Mouse (Mus musculus) spleen, postnatal 10 days (tissue): ENCODE data around the gene Gpatch3.

ENCODE experiments used
- DNase-seq, 2 experiments: peaks; one replicate each; pipeline ENCODE4 v3.0.0; 2021 to 2022; ENCODE audit warnings: low spot score in 2 of 2

Gpatch3 gene

GRCm38 (mm10) chr4:133584059-133584951 is 9.8 kb downstream of the Gpatch3 start, which contains the start of gene Gpn2:
Gpn2 (plus strand) TSS chr4:133584362.
- DNase-seq = peak; percentile 62 to 89

- DNase-seq = peak; percentile 60 to 74
Measured at GRCm38 (mm10) chr4:133592570-133592969, 18.0 kb downstream of the Gpatch3 start.

- no peak for DNase-seq
Measured at GRCm38 (mm10) chr4:133595538-133595937, 21.0 kb downstream of the Gpatch3 start.

- no peak for DNase-seq
Measured at GRCm38 (mm10) chr4:133596084-133596483, 21.5 kb downstream of the Gpatch3 start.

- DNase-seq = no peak
Measured at GRCm38 (mm10) chr4:133598616-133599015, 24.1 kb downstream of the Gpatch3 start.

GRCm38 (mm10) chr4:133599116-133599515 is 24.6 kb downstream of the Gpatch3 start:
- DNase-seq = no peak

GRCm38 (mm10) chr4:133599571-133600073 is 25.1 kb downstream of the Gpatch3 start:
- DNase-seq = peak; percentile 69 to 87

- no peak for DNase-seq
Measured at GRCm38 (mm10) chr4:133600306-133600705, 25.8 kb downstream of the Gpatch3 start.

- peak; percentile 57 to 79 for DNase-seq
Measured at GRCm38 (mm10) chr4:133601721-133602218, 27.2 kb downstream of the Gpatch3 start, which contains the start of gene Sfn. Sfn (minus strand) TSS chr4:133602168.

GRCm38 (mm10) chr4:133603056-133603455 is 28.5 kb downstream of the Gpatch3 start:
- no peak for DNase-seq

GRCm38 (mm10) chr4:133604175-133604574 is 29.6 kb downstream of the Gpatch3 start:
- no peak for DNase-seq

- no peak for DNase-seq
Measured at GRCm38 (mm10) chr4:133604856-133605255, 30.3 kb downstream of the Gpatch3 start.

GRCm38 (mm10) chr4:133605330-133605729 is 30.8 kb downstream of the Gpatch3 start:
- no peak for DNase-seq

- no peak for DNase-seq
Measured at GRCm38 (mm10) chr4:133607284-133607683, 32.7 kb downstream of the Gpatch3 start.

- DNase-seq = peak; percentile 84 to 94
Measured at GRCm38 (mm10) chr4:133609719-133610118, 35.2 kb downstream of the Gpatch3 start.

GRCm38 (mm10) chr4:133611815-133612214 is 37.3 kb downstream of the Gpatch3 start:
- DNase-seq = no peak

GRCm38 (mm10) chr4:133612416-133612815 is 37.9 kb downstream of the Gpatch3 start:
- DNase-seq = no peak

- DNase-seq = no peak
Measured at GRCm38 (mm10) chr4:133613026-133613425, 38.5 kb downstream of the Gpatch3 start.

GRCm38 (mm10) chr4:133613867-133614266 is 39.3 kb downstream of the Gpatch3 start:
- no peak for DNase-seq

- DNase-seq = no peak
Measured at GRCm38 (mm10) chr4:133614274-133614761, 39.8 kb downstream of the Gpatch3 start.

GRCm38 (mm10) chr4:133615416-133615815 is 40.9 kb downstream of the Gpatch3 start:
- no peak for DNase-seq

GRCm38 (mm10) chr4:133617936-133618335 is 43.4 kb downstream of the Gpatch3 start:
- DNase-seq = no peak
